Mouse (Mus musculus) lung, embryonic 14.5 days (tissue): ENCODE measurements around the gene Pxk. TPM values are rescaled to one million over a fixed set of nuclear protein-coding genes. Genes with fewer than 3 reads are reported as not detected.
A peak's percentile ranks its signal among the peaks of the same experiment; 100 is the strongest.

Experiments
- ATAC-seq: fragments of 200-750 bp; cut with Nextera tagmentation; 2 replicates; pipeline ENCODE4 v1.8.0; 2017; ENCODE audit warnings: mild to moderate bottlenecking, moderate TSS enrichment, moderate library complexity; ENCODE audit not compliant: insufficient read depth
- DNase-seq: peaks from one replicate; pipeline ENCODE4 v3.0.0-alpha.2; 2015
- H3K27ac ChIP-seq: fragments of 300-500 bp; sonication (generic); 2 replicates; pipeline ENCODE4 v1.5.1; 2014; ENCODE audit warnings: low read depth, mild to moderate bottlenecking, moderate library complexity
- H3K27me3 ChIP-seq: fragments of 300-500 bp; sonication (generic); 2 replicates; pipeline ENCODE4 v1.6.1; 2014; ENCODE audit warnings: low read length, control low read depth; ENCODE audit not compliant: insufficient read depth
- H3K36me3 ChIP-seq: fragments of 300-500 bp; sonication (generic); 2 replicates; pipeline ENCODE4 v1.6.1; 2014; ENCODE audit warnings: control low read depth; ENCODE audit not compliant: insufficient read depth
- H3K4me1 ChIP-seq: fragments of 300-500 bp; sonication (generic); 2 replicates; pipeline ENCODE4 v1.6.1; 2014; ENCODE audit warnings: antibody characterized with exemption, control low read depth; ENCODE audit not compliant: insufficient read depth
- H3K4me2 ChIP-seq: fragments of 300-500 bp; sonication (generic); 2 replicates; pipeline ENCODE4 v1.6.1; 2014; ENCODE audit warnings: mild to moderate bottlenecking
- H3K4me3 ChIP-seq: fragments of 300-500 bp; sonication (generic); 2 replicates; pipeline ENCODE4 v1.5.1; 2014; ENCODE audit warnings: low read depth, low read length
- H3K9ac ChIP-seq: fragments of 300-500 bp; sonication (generic); 2 replicates; pipeline ENCODE4 v1.6.1; 2014
- H3K9me3 ChIP-seq: fragments of 300-500 bp; sonication (generic); 2 replicates; pipeline ENCODE4 v1.6.1; 2016; ENCODE audit warnings: low read depth, low read length, control low read depth
- CTCF ChIP-seq: IDR thresholded peaks from 2 replicates; pipeline ENCODE4 v1.5.1; 2016; ENCODE audit warnings: antibody characterized with exemption, low read depth
- WGBS: fragments of 180-500 bp; shearing (Covaris S2); extraction: QIAGEN DNeasy Blood & Tissue Kit; methylation state at CpG from one replicate; pipeline ENCODE4 v1.1.7; 2014; 5-methylcytosine and 5-hydroxymethylcytosine counted together
- polyA plus RNA-seq: library from polyadenylated mRNA; unstranded; fragments of >200 nt; fragmentation: Nextera tagmentation; extraction: Ambion mirVana; gene quantifications from 2 replicates; pipeline ENCODE4 v1.2.1, GENCODE M21; 2014

The Pxk gene
- polyA plus RNA-seq, 1 experiment from 2014 or later = 31.2 TPM

DNA sequence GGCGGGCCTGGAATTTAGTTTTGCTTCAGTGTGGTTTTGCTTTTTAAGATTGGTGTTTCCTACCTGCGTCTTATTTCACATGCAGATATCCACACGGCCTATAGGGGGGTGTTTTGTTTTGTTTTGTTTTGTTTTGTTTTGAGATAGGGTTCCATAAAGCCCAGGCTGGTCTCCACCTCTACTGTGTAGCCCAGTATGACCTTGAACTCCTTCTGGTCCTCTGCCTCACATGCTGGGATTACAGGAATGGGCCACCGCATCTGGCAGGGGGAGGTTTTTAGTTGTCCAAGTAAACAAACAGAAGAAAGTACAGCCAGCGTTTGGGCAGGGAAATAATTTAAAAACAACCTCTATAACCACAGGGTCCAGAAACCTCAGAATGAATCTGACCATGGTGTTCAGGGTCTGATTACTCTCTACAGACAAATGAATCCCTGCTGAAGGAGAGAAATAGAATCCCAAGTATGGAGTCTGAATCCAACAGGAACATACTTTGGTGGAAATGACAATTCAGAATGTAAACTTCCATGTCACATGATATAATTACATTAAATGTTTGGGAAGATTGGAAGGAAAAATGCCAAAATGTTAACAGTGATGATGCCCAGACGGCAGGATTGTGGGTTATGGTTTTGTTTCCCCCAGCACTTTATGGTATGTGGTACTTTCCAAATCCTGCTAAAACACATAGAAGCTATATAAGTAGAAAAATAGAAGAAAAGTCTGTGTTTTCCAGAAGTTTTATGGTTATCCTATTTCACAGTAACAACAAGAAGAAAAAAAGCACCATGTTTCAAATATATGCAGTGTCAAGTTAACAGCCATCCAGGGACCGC lies 26.3 kb downstream of the Pxk start:
- no peaks in the 10 kb centered on the region for H3K27me3 ChIP-seq
- DNase-seq = no peak
- no peak for ATAC-seq
- H3K27ac ChIP-seq = no peak overlapping the region
- no peak overlapping the region for H3K4me2 ChIP-seq
- TF ChIP-seq CTCF = no peak
- H3K36me3 ChIP-seq = peaks cover 14% of the 10 kb centered on the region
- H3K4me1 ChIP-seq = no peaks in the 10 kb centered on the region
- WGBS = 68% methylated on average over 7 of the region's 7 CpGs
- H3K4me3 ChIP-seq = no peak overlapping the region
- no peaks in the 10 kb centered on the region for H3K9me3 ChIP-seq
- no peak overlapping the region for H3K9ac ChIP-seq

DNA sequence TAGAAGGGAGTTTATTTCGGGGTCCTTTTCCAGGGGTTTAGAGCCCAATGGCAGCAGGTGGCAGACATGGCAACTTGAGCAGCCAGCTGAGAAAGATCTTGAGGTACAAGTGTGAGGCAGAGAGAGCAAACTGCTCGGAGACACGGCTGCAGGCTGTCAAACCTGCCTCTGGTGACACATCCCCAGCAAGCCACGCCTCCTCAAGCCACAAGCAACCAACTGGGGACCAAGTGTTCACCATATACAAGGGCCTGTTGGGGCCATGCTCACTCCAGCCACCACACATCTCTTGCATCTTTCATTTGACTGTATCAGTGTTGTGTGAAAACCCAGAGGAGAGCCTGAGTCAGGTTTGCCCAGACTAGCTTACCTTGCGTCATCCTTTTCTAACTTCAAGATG lies 30.0 kb downstream of the Pxk start:
- H3K27ac ChIP-seq = no peak overlapping the region
- 55% methylated on average over 5 of the region's 5 CpGs for WGBS
- DNase-seq = no peak
- H3K4me2 ChIP-seq = no peak overlapping the region
- peaks cover 18% of the 10 kb centered on the region; the same call in 1 of the 2 replicates for H3K36me3 ChIP-seq
- ATAC-seq = no peak
- no peaks in the 10 kb centered on the region for H3K27me3 ChIP-seq
- no peak for TF ChIP-seq CTCF
- no peak overlapping the region for H3K9ac ChIP-seq
- no peak overlapping the region for H3K4me3 ChIP-seq
- no peaks in the 10 kb centered on the region for H3K9me3 ChIP-seq
- no peaks in the 10 kb centered on the region for H3K4me1 ChIP-seq

DNA sequence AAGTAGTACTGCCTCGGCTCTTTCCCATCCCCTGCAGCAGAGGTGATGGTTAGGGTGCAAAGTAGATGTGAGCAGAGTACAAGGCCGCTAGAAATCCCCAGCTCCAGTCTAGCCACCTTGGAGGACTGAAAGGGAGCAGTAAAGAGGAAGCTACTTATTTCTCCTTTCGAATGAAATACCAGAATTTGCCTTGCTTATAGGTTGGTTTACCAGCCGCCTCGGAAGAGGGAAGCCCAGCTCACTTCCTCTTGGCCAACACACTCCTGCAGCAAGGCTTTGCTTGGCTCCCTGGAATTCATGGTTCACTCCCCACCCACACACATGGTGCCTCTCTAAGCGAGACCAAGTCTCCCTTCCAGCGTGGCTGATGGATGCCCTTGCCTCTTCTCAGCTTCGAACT lies 34.8 kb downstream of the Pxk start:
- no peaks in the 10 kb centered on the region for H3K4me1 ChIP-seq
- DNase-seq (no peak), ATAC-seq (no peak)
- H3K4me3 ChIP-seq = no peak overlapping the region
- no peaks in the 10 kb centered on the region for H3K27me3 ChIP-seq
- H3K27ac ChIP-seq = no peak overlapping the region
- 0 out of 2 replicates have a peak, but pooled peaks cover 10% of the 10 kb centered on the region for H3K36me3 ChIP-seq
- no peak overlapping the region for H3K4me2 ChIP-seq
- H3K9me3 ChIP-seq = no peaks in the 10 kb centered on the region
- no peak overlapping the region for H3K9ac ChIP-seq
- TF ChIP-seq CTCF = no peak
- WGBS = 75% methylated on average over 8 of the region's 8 CpGs

DNA sequence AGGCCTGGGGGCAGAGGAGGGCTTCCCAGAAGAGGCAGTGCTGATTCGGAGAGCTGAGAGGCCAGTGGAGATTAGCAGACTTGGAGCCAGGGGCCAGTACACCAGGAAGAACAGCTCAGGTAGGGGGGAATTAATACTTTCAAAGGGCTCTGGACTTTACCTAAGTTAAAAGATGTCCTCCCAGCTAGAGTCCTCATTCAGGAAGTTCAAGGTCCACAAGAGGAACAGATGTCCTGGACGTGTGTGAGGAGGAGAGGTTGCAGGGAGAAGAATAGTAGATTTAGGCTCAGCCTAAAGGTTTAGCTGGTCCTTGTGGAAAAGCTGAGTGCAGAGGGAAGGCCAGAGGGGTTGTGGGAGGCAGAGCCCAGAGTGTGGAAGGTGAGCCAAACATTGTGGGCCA lies 36.2 kb downstream of the Pxk start:
- H3K27ac ChIP-seq = no peak overlapping the region
- H3K36me3 ChIP-seq = peaks cover 16% of the 10 kb centered on the region; the same call in 1 of the 2 replicates
- no peak overlapping the region for H3K4me3 ChIP-seq
- no peak for ATAC-seq
- no peak overlapping the region for H3K4me2 ChIP-seq
- no peak overlapping the region for H3K9ac ChIP-seq
- no peaks in the 10 kb centered on the region for H3K9me3 ChIP-seq
- 64% methylated on average over 2 of the region's 2 CpGs for WGBS
- no peaks in the 10 kb centered on the region for H3K4me1 ChIP-seq
- no peak for TF ChIP-seq CTCF
- DNase-seq = no peak
- no peaks in the 10 kb centered on the region for H3K27me3 ChIP-seq

- DNase-seq (peak; percentile 50), ATAC-seq (peak; percentile 44; the same call in 1 of the 2 replicates)
- Histone ChIP-seq H3K36me3 (peaks cover 24% of the 10 kb centered on the region; the same call in 1 of the 2 replicates), H3K27me3 (no peaks in the 10 kb centered on the region), H3K4me1 (no peaks in the 10 kb centered on the region), H3K4me3 (no peak overlapping the region), H3K27ac (peak overlapping the region; percentile 12; the same call in 1 of the 2 replicates), H3K4me2 (no peak overlapping the region), H3K9me3 (no peaks in the 10 kb centered on the region), H3K9ac (no peak overlapping the region)
- TF ChIP-seq CTCF = no peak
- 59% methylated on average over 3 of the region's 3 CpGs for WGBS
Observed at GRCm38 (mm10) chr14:8135130-8135529, 37.1 kb downstream of the Pxk start.

DNA sequence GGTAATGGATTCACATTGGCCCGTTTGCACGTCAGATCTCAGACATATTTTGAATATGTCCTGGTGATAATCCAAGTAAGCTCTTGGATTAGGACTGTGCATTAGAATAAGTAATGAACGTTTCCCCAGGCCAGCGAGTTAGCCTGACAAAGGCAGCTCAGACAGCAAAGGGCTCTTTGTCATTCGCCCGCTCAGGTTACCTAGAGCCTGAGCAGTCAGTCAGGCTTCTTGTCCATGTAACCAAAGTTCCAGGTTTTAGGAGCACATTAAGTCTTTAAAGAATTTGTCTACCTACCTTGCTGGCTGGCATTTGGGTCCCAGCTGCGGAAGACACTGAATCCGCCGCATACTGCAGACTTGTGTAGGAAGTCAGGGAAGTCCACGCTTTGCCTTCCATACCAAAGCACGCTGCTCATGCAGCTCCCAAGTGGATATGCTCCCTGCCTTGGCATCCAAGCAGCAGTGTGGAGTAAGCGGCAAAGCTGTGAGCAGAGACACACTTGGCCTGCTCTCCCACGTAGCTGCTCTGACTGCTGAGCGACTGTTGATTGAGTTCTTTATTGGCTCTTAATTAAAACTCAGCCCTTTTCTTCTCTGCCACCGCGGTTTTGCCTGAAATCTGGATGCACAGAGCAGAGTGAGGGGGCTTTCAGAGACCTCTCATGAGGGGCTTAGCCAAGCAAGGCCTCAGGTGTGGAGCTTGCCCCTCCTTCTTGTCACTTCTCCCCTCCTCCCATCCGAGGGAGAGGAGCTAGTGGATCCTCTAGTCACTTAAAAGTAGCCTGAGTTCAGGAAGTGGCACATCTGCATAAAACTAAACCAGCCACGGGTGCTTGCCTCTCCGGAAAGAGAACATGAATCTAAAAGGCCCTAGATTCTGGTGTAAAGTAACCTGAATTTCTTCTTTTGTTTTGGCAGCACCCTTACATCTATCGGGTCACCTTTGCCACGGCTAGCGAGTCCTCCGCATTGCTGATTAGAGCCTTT lies 42.0 kb downstream of the Pxk start:
- no peaks in the 10 kb centered on the region for H3K27me3 ChIP-seq
- no peaks in the 10 kb centered on the region for H3K4me1 ChIP-seq

DNA sequence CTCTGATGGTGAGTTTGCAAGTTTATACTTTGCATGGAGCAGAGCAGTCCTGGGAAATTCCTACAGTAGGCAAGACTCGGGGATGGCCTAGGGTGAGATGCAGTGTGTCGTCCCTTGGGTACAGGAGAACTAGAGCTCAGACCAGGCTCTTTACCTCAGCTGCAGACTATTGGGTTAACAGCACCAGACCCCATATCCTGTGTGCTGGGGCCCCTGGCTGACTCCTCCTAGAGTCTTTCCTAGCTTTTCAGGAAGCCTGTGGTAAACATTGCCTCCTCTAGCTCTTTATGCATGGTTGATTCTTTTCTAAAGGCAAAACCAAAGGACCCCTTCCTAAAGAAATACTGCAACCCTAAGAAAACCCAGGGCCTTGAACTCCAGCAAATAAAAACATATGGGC lies 43.1 kb downstream of the Pxk start:
- DNase-seq (no peak), ATAC-seq (no peak)
- 79% methylated on average over 2 of the region's 2 CpGs for WGBS
- Histone ChIP-seq H3K4me3 (no peak overlapping the region), H3K27ac (no peak overlapping the region), H3K9me3 (no peaks in the 10 kb centered on the region), H3K9ac (no peak overlapping the region), H3K36me3 (peaks cover 42% of the 10 kb centered on the region), H3K4me1 (no peaks in the 10 kb centered on the region), H3K27me3 (no peaks in the 10 kb centered on the region), H3K4me2 (no peak overlapping the region)
- TF ChIP-seq CTCF = no peak

More for the DNA sequence above, 42.0 kb downstream of the Pxk start:
- ATAC-seq = no peak
- Histone ChIP-seq H3K9me3 (no peaks in the 10 kb centered on the region), H3K4me2 (no peak overlapping the region), H3K9ac (no peak overlapping the region), H3K4me3 (no peak overlapping the region), H3K36me3 (peaks cover 42% of the 10 kb centered on the region), H3K27ac (no peak overlapping the region)
- no peak for TF ChIP-seq CTCF
- 79% methylated on average over 23 of the region's 23 CpGs for WGBS
- DNase-seq = no peak
